Mouse (Mus musculus) frontal cortex, postnatal 25 days (tissue): ENCODE data around the gene Eif3k.
"Not testable (repeated sequence)": the region's sequence is repeated elsewhere in the genome, so short reads cannot be mapped to it uniquely, and the experiment has no call there.

ENCODE experiments used
- DNase-seq, 2 experiments: peaks; one replicate each; pipeline ENCODE4 v3.0.0; 2022; ENCODE audit warnings: low spot score in 2 of 2

The Eif3k gene

GRCm38 (mm10) chr7:28985207-28985606 lies 3.5 kb upstream of the Eif3k start:
- DNase-seq = no peak

DNA sequence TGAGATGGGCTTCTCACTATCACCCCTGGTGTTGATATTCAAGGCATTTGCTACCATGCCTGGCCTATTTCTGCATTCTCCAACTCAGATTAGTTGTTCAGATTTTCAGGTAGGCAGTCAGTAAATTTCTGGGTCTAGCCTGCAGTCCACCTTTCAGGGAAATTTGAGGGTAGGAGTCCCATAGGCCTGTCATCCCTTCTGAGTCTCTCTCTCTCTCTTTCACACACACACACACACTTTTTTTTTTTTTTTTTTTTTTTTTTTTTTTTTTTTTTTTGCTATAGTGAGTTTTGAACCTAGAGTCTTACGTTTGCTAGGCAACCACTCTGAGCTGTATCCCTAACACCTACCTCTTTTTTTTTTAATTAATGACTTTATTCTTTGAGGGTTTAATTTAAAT lies 2.8 kb upstream of the Eif3k start:
- DNase-seq = no peak

- no peak for DNase-seq
Observed at GRCm38 (mm10) chr7:28983849-28984248, 2.2 kb upstream of the Eif3k start.

DNA sequence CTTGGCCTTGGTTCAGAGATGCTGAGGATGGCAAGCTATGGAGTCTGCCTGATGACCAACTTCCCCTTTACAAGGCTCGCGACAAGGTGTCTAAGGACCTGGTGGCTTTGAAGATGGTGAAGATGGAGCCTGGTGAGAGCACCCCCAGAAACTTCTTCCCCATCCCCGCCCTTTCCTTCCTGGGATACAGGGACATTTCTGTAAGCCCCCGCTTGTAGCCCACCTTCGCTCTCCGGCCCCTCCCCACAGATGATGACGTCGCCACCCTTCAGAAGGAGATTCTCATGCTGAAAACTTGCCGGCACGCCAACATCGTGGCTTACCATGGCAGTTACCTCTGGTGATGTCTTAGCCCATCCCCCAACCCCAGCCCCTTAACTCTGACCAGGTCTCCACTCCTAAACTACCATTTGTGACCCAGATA lies 1.5 kb upstream of the Eif3k start:
- no peak for DNase-seq

- no peak for DNase-seq
Observed at GRCm38 (mm10) chr7:28982274-28983013, 780 bp upstream of the Eif3k start.

DNA sequence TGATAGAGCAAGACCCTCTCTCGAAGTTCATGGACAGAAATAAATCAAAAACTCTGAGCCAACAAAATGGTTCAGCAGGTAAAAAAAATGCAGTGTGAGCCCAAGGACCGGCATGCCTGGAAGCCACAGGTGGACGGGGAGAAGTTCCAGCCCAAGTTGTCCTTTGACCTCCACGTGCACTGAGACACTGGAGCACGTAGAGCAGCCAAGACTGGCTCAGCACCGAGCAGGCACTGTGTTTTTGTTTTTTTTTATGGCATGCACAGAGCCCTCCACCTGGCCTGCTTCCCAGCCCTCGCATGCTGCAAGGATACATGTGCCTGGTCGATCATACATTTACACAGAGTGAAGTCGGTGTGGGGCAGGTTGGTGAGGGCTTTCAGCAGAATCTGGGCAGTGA lies 4.1 kb downstream of the Eif3k start:
- no peak for DNase-seq

GRCm38 (mm10) chr7:28973025-28973424 lies 8.6 kb downstream of the Eif3k start:
- no peak for DNase-seq

GRCm38 (mm10) chr7:28972542-28972985 lies 9.1 kb downstream of the Eif3k start:
- peak; percentile 65 to 72 for DNase-seq

GRCm38 (mm10) chr7:28971770-28972269 lies 9.8 kb downstream of the Eif3k start:
- no peak for DNase-seq

DNA sequence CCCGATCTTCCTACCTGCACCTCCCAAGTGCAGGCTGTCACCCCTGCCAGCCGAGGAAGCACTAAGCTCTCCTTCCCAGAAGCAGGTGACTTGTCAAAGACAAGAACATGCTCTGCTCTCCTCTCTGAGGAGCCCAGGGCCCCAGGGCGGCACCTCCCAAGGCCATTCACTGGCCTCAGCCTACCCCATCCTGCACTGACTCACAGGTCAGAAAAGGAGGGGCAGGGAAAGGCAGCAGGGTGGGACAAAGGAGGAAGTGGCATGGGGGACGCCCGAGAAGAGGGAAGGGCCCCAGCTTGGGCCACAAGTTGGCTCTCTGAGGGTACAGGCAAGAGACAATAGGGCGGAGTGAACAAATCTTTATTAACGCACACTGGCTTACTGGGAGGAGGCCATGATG lies 10.6 kb downstream of the Eif3k start:
- DNase-seq = no peak

DNA sequence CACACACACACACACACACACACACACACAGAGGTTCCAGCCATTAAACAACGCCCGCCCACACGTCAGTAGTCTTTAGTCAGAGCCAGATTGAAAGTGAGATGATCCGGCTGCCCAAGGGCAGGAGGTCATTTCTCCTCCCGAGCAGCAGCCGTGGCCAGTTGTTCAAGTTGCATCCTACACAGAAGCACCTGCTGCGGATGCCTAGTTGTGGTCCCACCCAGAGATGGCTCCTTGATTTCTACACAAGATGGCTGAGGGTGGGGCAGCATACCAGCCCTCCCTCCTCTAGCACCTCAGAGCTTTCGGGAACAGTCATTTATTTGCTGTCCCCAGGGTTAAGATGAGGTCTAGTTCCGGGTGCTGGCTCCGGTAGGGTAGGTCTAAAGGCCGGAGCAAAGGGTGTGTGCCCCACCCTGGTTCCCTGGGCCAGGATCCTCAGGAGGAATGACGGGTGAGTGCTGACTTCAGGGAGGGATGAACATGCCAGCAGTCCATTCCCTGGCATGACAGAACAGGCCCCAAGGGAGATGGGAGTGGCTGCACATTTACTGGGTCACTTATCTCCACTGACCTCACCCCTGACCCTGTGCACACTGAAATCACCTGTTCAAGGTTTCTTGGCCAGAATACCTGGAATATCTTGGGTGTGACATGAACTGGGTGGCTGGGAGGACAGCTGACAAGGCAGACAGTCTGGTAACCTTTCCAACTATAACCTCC lies 11.8 kb downstream of the Eif3k start:
- no peak for DNase-seq

GRCm38 (mm10) chr7:28969271-28969670 lies 12.4 kb downstream of the Eif3k start:
- no peak for DNase-seq

- DNase-seq = not testable (repeated sequence)
Observed at GRCm38 (mm10) chr7:28968120-28968519, 13.5 kb downstream of the Eif3k start.

DNA sequence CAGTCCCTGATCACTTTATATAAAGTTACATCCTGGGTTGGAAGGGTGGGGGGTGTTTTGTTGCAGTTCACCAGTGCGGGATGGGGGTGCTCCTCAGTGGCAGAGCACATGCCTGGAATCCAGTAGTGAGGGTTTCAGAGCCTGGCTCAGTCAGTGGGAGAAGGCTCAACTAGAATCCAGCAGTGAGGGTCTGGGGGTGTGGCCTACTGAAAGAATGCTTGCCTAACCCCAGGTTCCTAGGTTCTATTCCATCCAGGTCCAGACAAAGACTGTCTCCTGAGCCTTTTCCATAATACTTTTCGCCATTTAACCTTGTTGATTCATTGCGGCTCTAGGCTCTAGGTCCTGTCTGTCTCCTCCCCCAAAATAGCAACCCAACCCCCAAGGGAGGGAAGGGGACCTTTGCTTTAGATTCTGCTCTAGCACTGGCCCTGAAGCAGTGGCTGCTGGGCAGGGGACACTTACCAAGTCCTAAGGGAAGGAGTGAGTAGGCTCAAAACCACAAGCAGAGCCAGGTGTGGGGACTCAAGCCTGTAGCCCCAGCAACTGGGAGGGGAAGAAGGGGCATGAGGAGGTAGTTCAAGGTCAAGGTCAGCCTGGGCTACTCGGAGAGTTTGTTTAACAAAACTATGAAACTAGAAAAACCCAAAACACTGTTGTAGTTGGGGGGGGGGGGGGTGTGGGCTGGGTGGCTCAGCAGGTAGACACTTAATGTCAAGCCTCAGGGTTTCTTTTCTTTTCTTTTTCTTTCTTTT lies 14.7 kb downstream of the Eif3k start:
- DNase-seq = no peak

- DNase-seq = no peak
Observed at GRCm38 (mm10) chr7:28966181-28966580, 15.5 kb downstream of the Eif3k start.

DNA sequence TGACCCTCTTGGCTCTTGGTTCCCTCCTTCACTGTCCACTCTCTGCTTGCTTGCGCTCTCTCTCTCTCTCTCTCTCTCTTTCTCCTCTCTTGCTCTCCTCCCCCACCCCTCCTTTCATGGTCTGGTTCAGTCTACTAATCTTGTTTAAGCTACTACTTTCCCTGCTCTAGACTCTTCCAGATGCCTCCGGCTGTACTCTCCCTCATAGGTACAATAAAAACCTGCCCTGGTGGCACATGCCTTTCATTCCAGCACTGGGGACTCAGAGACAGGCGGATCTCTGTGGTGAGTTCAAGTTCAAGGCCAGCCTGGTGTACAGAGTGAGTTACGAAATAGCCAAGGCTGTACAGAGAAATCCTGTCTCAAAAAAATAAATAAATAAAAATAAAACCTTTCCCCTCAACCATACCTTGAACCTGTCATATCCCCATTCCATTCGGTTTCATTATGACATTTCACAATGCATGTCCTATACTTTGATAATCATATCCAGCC lies 16.3 kb downstream of the Eif3k start:
- no peak for DNase-seq

- DNase-seq = no peak
Observed at GRCm38 (mm10) chr7:28963399-28963923, 18.2 kb downstream of the Eif3k start.

DNA sequence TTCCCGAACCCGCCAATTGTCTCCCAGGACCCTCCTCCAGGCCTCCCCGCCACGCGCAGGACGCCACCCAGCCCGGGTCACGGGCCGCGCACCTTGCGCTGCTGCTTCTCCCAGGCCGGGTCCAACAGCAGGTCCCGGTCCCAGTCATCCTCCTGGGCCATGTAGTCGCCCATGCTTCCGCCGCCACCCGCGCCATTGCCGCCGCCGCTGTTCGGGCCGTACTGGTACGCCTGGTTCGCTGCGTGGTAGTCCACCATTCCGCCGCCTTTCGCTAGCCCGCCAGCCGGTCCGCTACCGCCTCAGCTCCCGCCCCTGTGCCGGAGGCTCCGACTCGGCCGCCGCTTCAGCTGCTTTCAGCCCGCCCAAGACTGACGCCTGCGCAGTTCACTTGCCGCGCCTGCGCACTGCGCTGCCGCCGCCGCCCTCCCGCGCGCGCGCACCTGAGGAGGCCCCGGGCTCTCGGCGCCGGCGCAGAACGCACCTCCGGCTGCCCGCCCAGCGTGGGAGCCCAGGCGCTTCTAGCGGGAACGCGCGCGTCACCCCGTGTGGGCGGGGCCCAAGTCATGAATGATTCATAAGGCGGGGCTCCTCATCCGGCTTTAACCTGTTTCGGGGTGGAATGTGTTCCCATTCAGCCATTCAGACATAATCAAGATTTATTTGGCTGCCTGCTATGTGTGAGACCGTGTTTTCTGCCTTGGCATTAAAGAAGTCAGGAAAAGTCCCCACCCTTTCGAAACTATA lies 19.6 kb downstream of the Eif3k start, which contains the start of gene Actn4:
Gene Actn4 (minus strand): TSS at position 414 of the 744 bp plus-strand sequence.
- DNase-seq = peak; percentile 94 to 98

GRCm38 (mm10) chr7:28961584-28961926 lies 20.1 kb downstream of the Eif3k start:
- no peak for DNase-seq

DNA sequence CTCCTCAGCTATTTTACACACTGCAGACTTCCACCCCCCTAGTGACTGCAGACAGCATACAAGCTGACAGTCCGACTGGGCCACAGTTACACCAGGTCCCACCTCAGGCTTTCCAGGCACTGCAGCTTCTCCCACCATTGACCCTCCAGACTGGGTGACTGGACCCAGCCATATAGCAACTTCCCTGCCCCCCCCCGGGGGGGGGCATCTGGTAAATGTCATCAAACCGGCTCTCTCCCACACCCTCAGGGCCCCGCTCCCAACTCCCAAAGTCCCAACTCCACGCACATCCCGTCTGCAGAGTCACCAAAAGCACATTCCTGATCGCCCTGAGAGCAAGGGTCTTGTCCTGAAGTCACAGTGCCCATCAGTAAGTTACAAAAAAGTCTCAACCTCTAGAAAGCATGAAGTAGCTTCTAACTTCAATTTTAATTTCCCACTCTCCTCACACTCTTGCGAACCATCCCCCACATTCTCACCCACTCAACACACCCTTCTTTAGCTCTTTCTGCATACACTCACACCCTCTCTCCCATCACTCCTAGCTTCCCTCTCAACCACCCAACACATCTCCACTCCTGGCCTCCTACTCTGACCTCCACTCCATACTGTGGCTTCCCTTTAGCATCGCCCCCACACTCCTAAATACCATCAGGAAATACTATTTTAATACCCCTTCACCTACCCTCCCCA lies 21.2 kb downstream of the Eif3k start:
- no peak for DNase-seq
